Mouse (Mus musculus) urinary bladder, postnatal 4 days (tissue): ENCODE data around the gene Rps6ka5.

ENCODE experiments used
- DNase-seq, 2 experiments: peaks; one replicate each; pipeline ENCODE4 v3.0.0; 2021 to 2022; ENCODE audit warnings: low spot score in 2 of 2

Gene Rps6ka5

DNA sequence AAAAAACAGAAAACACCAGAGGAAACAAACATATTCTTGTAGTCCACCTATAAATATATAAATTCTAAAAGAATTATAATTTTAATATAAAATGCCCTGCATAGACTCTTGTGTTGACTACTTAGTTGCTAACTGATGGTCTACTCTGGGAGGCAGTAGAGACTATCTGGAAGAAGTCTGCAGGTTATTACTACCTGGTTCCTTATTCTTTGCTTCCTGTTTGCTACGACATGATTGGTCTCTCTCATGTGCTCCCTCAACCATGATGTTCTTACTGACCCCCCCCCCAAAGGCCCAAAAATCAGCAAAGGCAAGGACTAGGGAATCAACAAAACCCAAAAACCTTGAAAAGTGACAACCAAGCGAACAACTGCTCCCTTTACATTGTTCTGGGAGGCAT, 66.7 kb downstream of the Rps6ka5 start:
- no peak for DNase-seq

DNA sequence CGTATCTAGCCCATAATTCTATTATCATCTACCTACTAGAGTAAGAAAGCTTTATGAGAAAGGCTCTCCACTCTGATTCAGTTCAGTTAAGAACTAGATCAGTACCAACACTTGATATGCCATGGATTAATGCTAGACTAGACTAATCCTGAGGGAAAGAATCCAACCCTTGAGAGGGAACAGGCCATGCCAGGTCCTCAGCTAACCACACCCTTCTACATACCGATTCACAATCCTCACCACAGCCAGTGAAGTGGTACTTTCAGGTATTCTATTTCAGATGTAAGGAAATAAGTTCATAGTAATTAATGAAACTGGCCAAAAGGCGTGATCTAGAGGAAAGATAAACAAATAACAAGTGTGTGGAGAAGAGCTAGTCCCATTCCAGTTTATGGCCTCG, 70.8 kb downstream of the Rps6ka5 start:
- DNase-seq, result no peak

DNA sequence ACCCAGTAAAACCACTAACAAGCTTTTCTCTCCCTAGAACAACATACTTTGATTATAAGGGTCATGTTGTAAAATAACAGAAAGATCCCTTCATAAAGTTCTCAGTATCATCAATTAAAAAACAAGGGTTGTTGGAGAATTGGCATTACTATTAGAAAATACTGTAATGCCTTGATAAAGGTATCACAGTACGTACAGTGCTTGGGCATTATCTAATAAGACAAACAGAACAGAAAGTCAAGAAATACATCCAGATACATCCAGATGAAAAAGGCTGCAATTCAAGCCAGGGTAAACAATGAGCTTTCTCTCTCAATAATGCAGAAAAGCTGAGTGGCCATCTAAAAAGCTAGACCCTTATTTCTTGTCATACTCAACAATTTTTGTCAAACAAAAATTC, 84.8 kb downstream of the Rps6ka5 start:
- DNase-seq, result no peak

DNA sequence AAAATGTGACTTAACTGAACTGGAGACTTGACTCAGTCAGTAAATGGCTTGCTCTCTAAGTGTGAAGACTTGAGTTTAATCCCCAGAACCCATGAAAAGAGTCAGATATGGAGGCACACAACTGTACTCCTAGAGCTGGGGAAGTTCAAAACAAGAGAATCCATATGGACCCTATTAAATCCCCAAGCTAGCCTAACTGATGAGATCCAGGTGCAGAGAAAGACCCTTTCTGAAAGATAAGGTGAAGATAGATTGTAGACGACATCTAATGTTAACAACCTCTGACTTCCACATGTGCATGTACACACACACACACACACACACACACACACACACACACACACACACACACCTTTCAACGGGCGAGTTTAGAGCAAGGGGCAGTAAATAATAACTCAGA, 86.1 kb downstream of the Rps6ka5 start:
- DNase-seq, result no peak

DNA sequence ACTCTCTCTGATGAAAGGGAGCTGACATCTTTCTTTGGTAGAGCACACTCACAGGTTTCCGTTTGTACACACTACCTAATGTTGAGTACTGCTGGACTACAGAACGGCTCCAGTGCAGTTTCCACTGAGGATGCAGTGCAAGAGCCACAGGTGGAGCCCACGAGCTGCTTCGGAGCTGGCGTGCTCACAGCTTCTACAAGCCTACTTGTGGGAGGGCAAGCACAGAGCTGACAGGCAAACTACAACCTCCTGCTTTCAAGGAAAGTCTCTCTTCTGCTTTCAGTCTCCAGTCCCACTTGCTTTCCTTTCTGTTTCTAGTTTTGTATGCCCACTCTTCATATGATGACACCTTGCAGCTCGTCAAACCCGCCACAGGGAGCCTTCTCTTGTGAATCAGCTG, 87.1 kb downstream of the Rps6ka5 start:
- DNase-seq, result no peak

DNA sequence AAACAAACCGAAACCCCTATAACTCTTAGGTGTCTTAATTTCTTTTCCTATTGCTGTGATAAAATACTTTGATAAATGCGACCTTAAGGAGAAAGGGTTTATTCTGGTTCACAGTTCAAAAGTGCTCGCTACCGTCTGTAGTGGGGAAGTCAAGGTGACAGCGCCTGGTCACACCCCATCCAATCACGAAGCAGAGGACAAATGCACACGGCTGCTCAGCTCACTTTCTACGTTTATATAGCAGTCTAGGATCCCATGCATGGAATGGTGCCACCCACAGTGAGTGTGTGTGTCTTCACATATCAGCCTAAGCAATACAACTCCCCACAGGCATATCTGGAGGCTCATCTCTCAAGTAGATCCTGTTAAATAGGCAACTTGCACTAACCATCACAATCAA, 88.9 kb downstream of the Rps6ka5 start:
- no peak for DNase-seq

DNA sequence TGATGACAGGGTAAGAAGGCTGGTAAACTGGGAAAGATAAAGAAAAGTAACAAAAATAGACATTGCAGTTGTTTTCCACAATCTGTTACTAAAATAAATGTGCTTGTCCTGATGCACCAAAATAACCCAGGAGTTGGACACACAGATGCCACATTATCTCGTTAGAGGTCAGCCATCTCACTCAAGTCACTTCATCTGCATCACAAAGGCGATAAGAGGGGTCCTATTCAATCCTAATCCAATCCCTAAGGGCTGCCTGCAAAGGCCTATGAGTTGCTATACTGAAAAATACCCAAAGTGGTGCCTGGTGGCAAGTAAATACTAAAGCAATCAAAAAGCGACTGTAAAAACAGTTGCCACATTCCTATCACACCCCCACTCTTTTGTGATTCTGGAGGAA, 90.0 kb downstream of the Rps6ka5 start:
- DNase-seq, result no peak

DNA sequence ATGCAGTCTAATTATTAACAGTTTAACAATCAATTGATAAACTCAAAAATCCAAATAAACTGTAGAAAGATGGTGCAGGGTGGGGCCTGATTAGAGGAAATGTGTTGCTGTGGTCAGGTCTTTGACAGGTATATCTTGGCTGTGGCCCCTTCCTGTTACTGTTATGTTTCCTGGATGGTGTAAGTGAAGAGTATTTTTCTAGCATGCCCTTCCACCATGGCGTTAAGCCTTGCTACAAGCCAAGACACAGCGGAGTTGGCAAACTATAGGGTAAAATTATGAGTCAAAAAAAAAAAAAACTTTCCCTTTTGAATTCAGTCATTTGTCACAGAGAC, 90.5 kb downstream of the Rps6ka5 start:
- DNase-seq, result no peak

DNA sequence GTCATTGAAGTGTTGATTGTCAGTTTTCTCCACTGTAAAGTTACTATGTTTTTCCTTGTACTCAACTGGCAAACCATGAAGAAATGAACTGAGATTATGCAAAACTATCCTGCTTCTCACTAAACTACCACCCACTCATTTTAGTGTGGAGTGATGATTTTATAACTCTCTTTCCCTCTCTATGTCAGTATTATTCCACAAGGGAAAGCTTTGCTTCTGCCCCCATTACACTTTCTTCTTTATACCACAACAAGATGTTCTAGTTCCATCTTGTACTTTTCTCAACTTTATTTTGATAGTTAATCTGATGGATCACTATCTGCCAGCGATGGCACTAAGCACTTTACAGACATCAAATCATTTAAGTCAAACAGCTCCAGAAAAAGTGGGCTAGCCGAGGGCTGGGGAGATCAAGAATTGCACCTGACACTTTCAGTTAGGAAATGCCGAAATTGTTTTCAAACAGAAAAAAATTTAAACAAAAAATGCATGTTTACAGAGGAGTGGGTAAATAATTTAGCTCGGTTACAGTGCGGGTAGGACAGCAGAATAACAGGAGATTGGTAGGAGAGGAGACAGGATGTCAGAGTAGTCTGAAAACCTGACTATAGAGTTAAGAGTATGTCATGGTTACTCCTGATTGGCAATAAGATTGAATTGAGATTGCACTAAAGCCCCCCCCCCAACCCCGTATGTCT, 91.0 kb downstream of the Rps6ka5 start:
- no peak for DNase-seq

DNA sequence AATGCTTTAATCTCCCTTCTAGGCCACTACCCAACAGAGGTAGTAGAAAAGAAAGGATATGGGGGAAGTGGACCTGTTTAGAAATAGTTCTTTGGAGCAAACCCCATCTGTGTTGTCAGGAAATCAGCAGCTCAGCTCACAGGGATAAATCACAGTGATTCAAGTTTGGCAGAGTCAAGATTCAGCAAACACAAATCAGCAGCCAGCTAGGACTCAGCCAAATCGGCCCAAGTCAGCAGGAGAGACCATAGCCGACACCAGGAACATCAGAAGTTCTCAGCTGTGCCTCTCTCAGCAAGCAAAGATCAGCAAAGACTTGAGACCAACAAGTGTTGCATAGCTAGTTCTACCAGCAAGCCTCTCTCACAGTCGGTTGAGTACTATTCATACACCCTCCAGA, 93.6 kb downstream of the Rps6ka5 start:
- no peak for DNase-seq

DNA sequence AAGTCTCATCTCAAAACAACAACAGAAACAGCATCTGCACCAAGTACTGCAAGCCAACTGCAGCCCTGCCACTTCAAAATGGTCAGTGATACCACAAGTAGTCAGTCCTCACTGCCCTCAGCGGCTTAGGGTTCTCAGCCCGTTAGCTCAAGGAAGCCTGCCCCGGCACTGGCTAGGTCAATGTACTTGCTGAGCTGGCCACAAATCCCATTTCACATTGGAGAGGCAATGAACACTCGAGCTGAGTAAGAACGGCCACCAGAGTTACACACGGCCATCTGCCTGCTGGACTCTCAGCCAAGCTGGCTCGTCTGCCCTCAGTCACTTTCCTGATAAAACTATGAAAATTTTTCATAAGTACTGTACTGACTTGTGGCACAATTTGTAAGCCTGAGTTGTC, 95.5 kb downstream of the Rps6ka5 start:
- DNase-seq, result no peak

DNA sequence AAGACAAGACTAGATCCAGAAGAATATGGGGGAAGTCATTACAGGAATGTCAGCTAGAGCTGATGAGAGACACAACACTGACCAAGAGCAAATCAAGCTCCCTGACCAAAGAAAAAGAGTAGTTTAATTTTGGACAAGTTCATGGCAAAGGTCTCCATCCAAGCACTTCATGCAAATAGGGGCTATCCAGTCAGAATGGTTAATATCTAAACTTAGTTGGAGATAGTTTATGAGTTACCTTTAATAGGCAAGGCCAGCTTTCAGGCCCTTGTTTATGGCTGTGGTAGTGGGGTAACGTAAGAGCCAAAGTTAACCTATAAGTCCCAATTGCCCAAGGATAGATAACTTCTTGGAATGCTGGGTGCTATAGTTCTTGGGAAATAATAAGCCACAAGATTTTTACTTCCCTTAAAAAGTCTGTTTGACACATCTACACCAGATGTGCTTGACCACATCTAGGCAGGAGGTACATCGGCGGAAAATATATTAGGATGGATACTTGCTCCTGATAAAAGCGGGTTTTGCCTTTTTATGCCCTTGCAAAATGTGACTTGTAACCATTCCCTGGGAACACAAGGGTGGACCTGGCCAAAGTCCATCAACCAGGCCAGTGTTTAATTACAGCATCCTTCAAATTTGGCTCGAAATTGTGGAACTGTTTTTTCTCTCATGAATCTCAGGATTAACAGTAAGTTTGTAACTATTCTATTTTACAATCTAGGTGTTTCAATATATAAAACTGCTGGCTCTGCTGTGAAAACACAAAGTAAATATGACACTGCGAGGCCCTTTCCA, 97.5 kb downstream of the Rps6ka5 start:
- DNase-seq, result no peak

DNA sequence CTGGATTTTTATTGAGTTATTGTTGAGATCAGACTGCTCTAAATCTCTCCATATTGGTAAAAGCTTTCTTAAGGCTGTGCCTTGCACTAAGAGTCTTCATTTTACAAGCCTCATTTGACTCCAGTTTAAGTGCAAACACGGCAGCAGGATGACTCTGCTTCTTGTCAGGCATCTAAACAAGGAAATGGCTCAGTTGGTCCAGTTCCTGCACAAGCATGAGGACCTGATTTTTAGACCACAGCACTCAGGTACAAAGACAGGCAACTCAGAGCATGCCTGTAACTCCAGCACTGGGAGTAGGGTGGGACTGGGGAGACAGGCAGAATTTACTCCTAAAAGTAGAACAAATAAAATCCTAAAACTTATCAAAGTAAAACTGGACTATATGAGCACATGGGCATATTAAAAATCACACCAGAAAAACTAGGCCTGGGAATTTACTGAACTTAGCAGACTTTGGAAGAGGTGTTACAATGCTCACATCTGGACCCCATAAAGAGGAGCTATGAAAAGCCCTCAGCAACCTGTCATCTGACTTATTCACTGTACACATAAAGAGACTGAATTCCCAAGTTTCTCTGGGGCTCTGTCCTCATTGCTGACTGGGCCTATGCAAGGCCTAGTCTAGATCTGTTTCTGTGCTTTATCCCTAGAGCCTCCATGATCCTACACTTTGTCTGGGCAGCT, 99.6 kb downstream of the Rps6ka5 start:
- DNase-seq, result no peak

DNA sequence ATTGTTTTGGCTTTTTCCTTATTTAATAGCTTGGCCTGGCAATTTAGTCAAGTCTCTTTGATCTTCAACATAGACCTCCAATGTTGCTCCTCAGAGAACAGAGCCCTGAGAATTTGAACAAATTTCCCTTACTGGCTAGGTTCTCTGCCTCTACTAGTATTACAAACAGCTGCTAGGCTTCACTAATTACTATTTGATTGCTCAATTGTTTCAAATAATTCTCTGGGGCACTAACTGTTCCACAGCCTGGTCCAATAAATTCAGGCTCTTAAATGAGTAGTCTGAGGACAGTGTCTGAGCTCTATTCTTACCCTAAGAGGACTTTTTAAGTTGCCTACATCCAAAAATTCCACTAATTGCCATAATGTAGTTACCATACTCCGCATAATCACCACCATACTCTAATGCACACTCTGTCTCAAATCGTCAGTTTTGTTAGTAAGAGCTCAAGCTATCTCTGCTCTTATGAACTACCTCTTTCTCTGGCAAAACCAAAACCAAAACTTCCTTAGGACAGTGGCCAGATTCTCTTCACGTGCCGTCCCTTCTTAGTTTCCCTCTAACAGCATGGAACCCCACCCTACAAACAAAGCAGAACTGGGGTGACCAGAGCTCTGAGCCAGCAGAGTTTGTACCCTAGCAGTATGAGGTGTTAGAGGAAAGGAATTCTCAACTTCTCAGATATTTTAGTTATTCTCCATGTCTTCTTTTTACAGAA, 100.4 kb downstream of the Rps6ka5 start:
- DNase-seq, result no peak

DNA sequence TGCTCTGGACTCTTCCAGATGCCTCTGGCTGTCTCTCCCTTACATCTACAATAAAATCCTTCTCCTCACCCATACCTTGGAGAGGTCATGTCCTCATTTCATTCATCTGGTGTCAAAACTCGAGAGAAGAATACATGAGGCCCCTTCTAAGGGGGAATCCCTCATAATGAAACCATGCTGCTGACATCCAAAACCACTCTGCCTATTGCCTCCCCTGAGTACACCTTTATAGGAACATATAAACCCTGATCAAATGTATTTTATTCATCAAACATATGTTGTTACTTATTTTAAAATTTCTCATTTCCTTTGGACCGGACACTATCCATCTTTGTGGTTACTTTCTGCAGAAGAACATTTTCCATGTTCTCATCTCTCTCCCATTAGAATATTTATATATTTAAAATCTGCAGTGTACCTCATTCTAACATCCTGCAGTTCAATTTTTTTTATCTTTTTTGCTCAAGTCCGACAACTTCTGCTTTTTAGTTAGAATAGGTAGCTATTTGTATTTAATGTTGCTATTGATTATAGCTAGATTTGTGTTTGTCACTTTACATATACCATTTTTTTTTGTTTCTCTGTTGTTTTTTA, 101.8 kb downstream of the Rps6ka5 start:
- DNase-seq, result no peak

DNA sequence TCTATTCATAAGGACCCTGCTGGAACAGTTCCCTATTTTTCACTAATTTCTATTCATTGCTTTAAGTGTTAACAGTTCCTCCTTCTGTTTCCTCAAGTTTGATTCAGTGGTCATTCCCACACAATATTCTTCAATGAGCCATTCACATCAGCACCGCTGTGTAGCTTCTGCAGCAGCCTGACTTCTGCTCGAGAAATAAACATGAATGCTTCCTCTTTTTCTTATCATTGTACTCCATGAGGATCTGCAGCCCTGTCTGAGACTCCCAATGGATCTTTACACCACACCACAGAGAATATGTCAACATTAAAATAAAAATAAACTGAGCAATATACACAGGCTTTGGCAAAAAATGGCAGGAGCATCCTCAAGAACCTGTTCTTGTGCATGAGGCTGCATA, 111.5 kb downstream of the Rps6ka5 start:
- no peak for DNase-seq

DNA sequence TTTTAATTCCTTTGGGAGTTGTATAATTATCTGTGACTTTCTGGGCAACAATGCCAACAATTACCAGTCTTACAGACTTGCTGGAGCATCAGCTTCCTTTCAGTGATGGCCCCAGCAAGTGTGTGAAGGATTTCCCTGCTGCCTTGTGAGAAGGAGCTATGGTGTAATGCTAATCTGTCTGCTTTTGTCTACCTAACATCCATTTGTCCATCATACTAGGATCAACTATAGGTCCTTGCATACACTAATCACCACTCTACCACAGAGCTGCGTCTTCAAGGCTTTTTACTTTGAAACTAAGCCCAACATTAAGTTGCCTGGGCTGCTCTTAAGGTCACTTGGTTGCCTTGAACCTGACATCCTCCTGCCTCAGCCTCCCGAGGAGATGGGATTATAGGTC, 112.9 kb downstream of the Rps6ka5 start:
- DNase-seq, result no peak

DNA sequence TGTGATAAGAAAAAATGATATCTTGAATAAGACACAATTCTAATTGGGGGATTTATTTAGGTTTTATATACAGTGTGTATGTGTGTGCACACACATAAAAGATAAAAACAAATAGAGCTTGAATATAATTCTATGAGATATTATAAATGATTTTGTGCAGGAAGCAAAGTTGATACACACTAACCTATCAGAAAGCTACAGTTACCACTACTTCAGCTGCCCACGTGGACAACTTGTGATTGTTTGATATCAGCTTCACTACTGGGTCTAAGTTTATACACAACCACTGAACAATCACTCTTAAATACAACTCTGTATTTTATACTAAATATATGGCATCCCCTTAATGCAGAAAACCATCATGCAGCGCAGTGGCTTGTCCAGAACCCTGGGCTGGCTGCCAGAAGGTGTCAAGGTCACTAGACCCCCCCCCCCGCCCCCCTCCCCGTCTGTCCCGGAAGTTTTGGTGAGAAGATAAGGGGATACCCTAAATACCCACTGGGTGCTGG, 113.5 kb downstream of the Rps6ka5 start:
- DNase-seq, result no peak

DNA sequence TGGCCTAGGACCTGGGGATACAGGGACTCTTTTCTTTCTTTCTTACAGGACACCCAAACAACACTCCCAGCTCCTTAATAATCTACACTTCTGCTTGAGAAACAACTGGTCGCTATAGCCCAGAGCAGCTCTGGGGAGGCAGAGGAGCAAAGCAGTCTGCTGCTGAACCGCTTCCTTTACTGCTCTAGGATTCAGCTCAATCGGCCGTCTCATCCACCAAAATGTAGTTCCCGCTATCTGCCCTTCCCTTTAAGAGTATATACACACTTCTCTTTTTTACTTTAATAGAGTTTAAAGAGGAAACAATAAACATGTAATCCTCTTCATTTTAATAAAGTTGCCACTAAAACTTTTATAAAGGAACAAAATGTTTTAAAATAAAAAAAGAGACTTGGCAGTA, 117.0 kb downstream of the Rps6ka5 start:
- no peak for DNase-seq

DNA sequence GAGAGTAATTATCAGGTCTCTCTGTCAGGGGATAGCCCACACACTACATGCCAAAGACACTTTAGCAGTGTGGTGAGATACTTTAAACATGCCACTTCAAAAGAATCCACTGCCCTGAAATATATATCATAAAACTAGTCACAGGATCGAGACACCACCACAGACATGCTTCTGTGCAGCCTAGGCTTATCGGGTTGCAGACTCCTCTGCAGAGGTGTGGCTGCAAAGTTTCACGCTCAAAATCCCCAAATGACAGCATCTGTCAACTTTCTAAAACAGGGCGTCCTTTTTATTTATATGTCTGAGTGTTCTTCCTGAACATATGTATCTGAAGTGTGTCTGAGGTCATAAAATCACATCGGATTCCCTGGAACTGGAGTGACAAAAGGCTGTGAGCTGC, 117.7 kb downstream of the Rps6ka5 start:
- no peak for DNase-seq

DNA sequence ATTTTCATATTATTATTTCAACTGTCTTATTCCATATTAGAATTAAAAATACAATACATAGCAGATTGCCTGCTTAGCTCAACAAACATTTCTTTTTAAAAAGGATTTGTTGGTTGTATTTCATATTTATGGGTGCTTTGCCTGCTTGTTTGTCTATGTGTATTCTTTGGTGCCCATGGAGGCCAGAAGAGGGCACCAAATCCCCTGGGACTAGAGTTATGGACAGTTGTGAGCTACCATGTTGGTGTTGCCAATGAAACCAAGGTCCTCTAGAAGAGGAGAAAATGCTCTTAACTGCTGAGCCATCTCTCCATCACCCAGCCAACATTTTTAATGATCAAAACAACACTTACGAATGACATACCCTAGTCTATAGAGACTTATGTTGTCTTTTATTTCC, 120.0 kb downstream of the Rps6ka5 start:
- no peak for DNase-seq

DNA sequence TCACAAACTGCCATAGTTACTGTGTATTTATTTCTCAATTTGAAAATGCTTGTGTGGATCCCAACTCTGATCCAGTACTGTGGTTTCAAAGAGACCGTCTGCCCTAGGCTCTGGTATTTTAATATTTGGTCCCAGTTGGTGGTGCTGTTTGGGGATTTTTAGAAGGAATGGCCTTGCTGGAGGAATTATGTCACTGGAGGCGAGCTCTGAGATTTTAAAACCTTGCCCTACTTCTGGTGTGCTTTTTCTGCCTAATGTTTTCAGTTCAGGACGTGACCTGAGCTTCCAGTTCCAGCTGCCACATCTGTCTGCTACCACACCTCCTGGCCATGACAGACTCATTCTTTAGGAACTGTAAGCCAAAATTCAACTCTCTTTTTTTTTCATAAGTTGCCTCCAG, 121.2 kb downstream of the Rps6ka5 start:
- DNase-seq, result no peak
